Mouse (Mus musculus) G1E (cell line): Measurements from ENCODE around the gene Acaa1b.

Source experiments
- CTCF ChIP-seq: IDR thresholded peaks from 2 replicates; pipeline ENCODE4 v1.5.1; 2012; ENCODE audit warnings: low read depth, low read length, inconsistent platforms, mixed read lengths
- GATA2 ChIP-seq: IDR thresholded peaks from 2 replicates; pipeline ENCODE4 v1.6.1; 2012; ENCODE audit warnings: low read depth, low read length, inconsistent platforms, borderline replicate concordance
- TAL1 ChIP-seq: conservative IDR thresholded peaks from 2 replicates; pipeline ENCODE4 v1.6.1; 2012; ENCODE audit warnings: low read depth, low read length, inconsistent platforms, mixed read lengths

GRCm38 (mm10) chr9:119130692-119131091 is 26.2 kb downstream of the Acaa1b start:
- no peak for TF ChIP-seq CTCF
- no peak for TF ChIP-seq GATA2
- no peak for TF ChIP-seq TAL1
